Mouse (Mus musculus) liver, embryonic 14.5 days (tissue): ENCODE data around the gene Trak2. TPM values are rescaled to one million over a fixed set of nuclear protein-coding genes. Genes with fewer than 3 reads are reported as not detected.

Experiments used
- ATAC-seq: fragments of 200-750 bp; cut with Nextera tagmentation; 2 replicates; pipeline ENCODE4 v1.8.0; 2017; ENCODE audit warnings: moderate number of reproducible peaks, mild to moderate bottlenecking, moderate library complexity; ENCODE audit not compliant: insufficient read depth
- DNase-seq, 3 experiments: peaks; one replicate each; pipeline ENCODE4 v3.0.0-alpha.2; 2012 to 2013; ENCODE audit warnings: low read depth in 3 of 3, low spot score in 3 of 3
- H3K27ac ChIP-seq: fragments of 300-500 bp; sonication (generic); 2 replicates; pipeline ENCODE4 v1.5.1; 2014; ENCODE audit warnings: moderate library complexity, mild to moderate bottlenecking, control low read depth, inconsistent platforms
- H3K27me3 ChIP-seq: fragments of 300-500 bp; sonication (generic); 2 replicates; pipeline ENCODE4 v1.6.1; 2014; ENCODE audit warnings: mild to moderate bottlenecking, low read length, moderate library complexity; ENCODE audit not compliant: control insufficient read depth, insufficient read depth
- H3K36me3 ChIP-seq: fragments of 300-500 bp; sonication (generic); replicated peaks from 2 replicates; pipeline ENCODE4 v1.6.1; 2014; ENCODE audit warnings: low read depth; ENCODE audit not compliant: control insufficient read depth, insufficient read depth
- H3K4me1 ChIP-seq, 2 experiments: fragments of 200-500 bp in 1 of 2; fragments of 300-500 bp in 1 of 2; sonication (generic) in 1 of 2; replicated peaks; 2 replicates each; pipeline ENCODE4 v1.6.1; 2012 to 2014; ENCODE audit warnings: antibody characterized with exemption in 1 of 2, inconsistent platforms in 1 of 2, low read length in 1 of 2; ENCODE audit not compliant: control insufficient read depth in 2 of 2, insufficient read depth in 2 of 2
- H3K4me2 ChIP-seq: fragments of 300-500 bp; sonication (generic); 2 replicates; pipeline ENCODE4 v1.6.1; 2014; ENCODE audit warnings: low read depth, mild to moderate bottlenecking, control low read depth, moderate library complexity
- H3K4me3 ChIP-seq, 2 experiments: fragments of 200-500 bp in 1 of 2; fragments of 300-500 bp in 1 of 2; sonication (generic) in 1 of 2; 2 replicates each; pipeline ENCODE4 v1.5.1; 2012 to 2014; ENCODE audit warnings: low read depth in 2 of 2, low read length in 2 of 2, mild to moderate bottlenecking in 2 of 2, control low read depth in 1 of 2, inconsistent platforms in 1 of 2, moderate library complexity in 1 of 2; ENCODE audit not compliant: insufficient read depth in 1 of 2
- H3K9ac ChIP-seq: fragments of 300-500 bp; sonication (generic); replicated peaks from 2 replicates; pipeline ENCODE4 v1.6.1; 2014; ENCODE audit warnings: mild to moderate bottlenecking, control low read depth, moderate library complexity
- H3K9me3 ChIP-seq: fragments of 300-500 bp; sonication (generic); 2 replicates; pipeline ENCODE4 v1.6.1; 2016; ENCODE audit warnings: low read length, mixed read lengths; ENCODE audit not compliant: control insufficient read depth
- CTCF ChIP-seq: IDR thresholded peaks from 2 replicates; pipeline ENCODE4 v1.5.1; 2016; ENCODE audit warnings: antibody characterized with exemption, low read depth, control low read depth
- EP300 ChIP-seq: IDR thresholded peaks from 2 replicates; pipeline ENCODE4 v1.6.1; 2016; ENCODE audit warnings: antibody characterized with exemption, low read depth
- WGBS: fragments of 180-500 bp; shearing (Covaris S2); extraction: QIAGEN DNeasy Blood & Tissue Kit; methylation state at CpG from one replicate; pipeline ENCODE4 v1.1.7; 2014; ENCODE audit not compliant: insufficient replicate concordance; 5-methylcytosine and 5-hydroxymethylcytosine counted together
- polyA plus RNA-seq, 2 experiments: library from polyadenylated mRNA; depleted of rRNA in 1 of 2; stranded (reverse) in 1 of 2; unstranded in 1 of 2; fragments of >200 nt; fragmentation: Nextera tagmentation in 1 of 2; extraction: Ambion mirVana in 1 of 2; gene quantifications; 2 replicates each; pipeline versions ENCODE4 v1.2.1 to v1.2.3; 2012 to 2014

Trak2 gene
- polyA plus RNA-seq, 2 experiments, result 43.1 to 47.7 TPM

- TF ChIP-seq CTCF, result no peak
- no peak for TF ChIP-seq EP300
- ATAC-seq, result peak; percentile 81; the same call in 1 of the 2 replicates
- 45% methylated on average over 7 of the region's 7 CpGs for WGBS
Observed at GRCm38 (mm10) chr1:58993144-58993543, 19.9 kb upstream of the Trak2 start.

GRCm38 (mm10) chr1:58984586-58984985 is 11.4 kb upstream of the Trak2 start:
- H3K4me1 ChIP-seq, result peaks cover 0 to 6% of the 10 kb centered on the region in 2 experiments; a peak in 2 of 4 replicates
- ATAC-seq (no peak), DNase-seq (no peak)
- no peak overlapping the region for H3K4me3 ChIP-seq
- no peak overlapping the region for H3K9ac ChIP-seq
- no peaks in the 10 kb centered on the region for H3K27me3 ChIP-seq
- 82% methylated on average over 5 of the region's 5 CpGs for WGBS
- no peak for TF ChIP-seq EP300
- no peak overlapping the region for H3K4me2 ChIP-seq
- H3K27ac ChIP-seq, result no peak overlapping the region
- H3K9me3 ChIP-seq, result no peaks in the 10 kb centered on the region
- H3K36me3 ChIP-seq, result peaks cover 65% of the 10 kb centered on the region

More at GRCm38 (mm10) chr1:58993144-58993543, 19.9 kb upstream of the Trak2 start:
- H3K9ac ChIP-seq, result no peak overlapping the region
- H3K27me3 ChIP-seq, result no peaks in the 10 kb centered on the region
- H3K36me3 ChIP-seq, result peaks cover 56% of the 10 kb centered on the region
- no peak overlapping the region for H3K4me2 ChIP-seq
- peaks cover 5 to 6% of the 10 kb centered on the region in 2 experiments for H3K4me1 ChIP-seq
- no peak overlapping the region for H3K27ac ChIP-seq
- no peak overlapping the region for H3K4me3 ChIP-seq
- no peaks in the 10 kb centered on the region for H3K9me3 ChIP-seq
- DNase-seq, result peak in 1 of 3 experiments; percentile 55

- no peaks in the 10 kb centered on the region for H3K27me3 ChIP-seq
- 76% methylated on average over 3 of the region's 3 CpGs for WGBS
- TF ChIP-seq CTCF (no peak), EP300 (no peak)
- H3K4me3 ChIP-seq, result no peak overlapping the region
- peak; percentile 59; the same call in 1 of the 2 replicates for ATAC-seq
- H3K9me3 ChIP-seq, result no peaks in the 10 kb centered on the region
- no peak overlapping the region; the same call in 1 of the 2 replicates for H3K27ac ChIP-seq
- no peak overlapping the region for H3K9ac ChIP-seq
- peaks cover 68% of the 10 kb centered on the region for H3K36me3 ChIP-seq
- peaks cover 0 to 4% of the 10 kb centered on the region in 2 experiments; a peak in 2 of 4 replicates for H3K4me1 ChIP-seq
- DNase-seq, result no peak
- no peak overlapping the region for H3K4me2 ChIP-seq
Observed at GRCm38 (mm10) chr1:58982276-58982675, 9.0 kb upstream of the Trak2 start.

- peaks cover 24 to 31% of the 10 kb centered on the region in 2 experiments for H3K4me1 ChIP-seq
Observed at GRCm38 (mm10) chr1:58972851-58973365, 322 bp downstream of the Trak2 start.

GRCm38 (mm10) chr1:58971097-58971496 is 2.1 kb downstream of the Trak2 start:
- Histone ChIP-seq H3K4me3 (peak overlapping the region; percentile 89 to 92), H3K27me3 (no peaks in the 10 kb centered on the region), H3K27ac (peak overlapping the region; percentile 89), H3K9me3 (no peaks in the 10 kb centered on the region), H3K4me1 (peaks cover 34 to 46% of the 10 kb centered on the region in 2 experiments), H3K9ac (peak overlapping the region; percentile 89), H3K4me2 (peak overlapping the region; percentile 90), H3K36me3 (peaks cover 33% of the 10 kb centered on the region)
- DNase-seq (no peak), ATAC-seq (no peak)
- no peak for TF ChIP-seq CTCF
- no peak for TF ChIP-seq EP300
- 49% methylated on average over 6 of the region's 6 CpGs for WGBS

More at GRCm38 (mm10) chr1:58972851-58973365, 322 bp downstream of the Trak2 start:
- Histone ChIP-seq H3K36me3 (peaks cover 39% of the 10 kb centered on the region), H3K27ac (peak overlapping the region; percentile 89), H3K4me3 (peak overlapping the region; percentile 89 to 92), H3K9ac (peak overlapping the region; percentile 89), H3K9me3 (no peaks in the 10 kb centered on the region), H3K27me3 (no peaks in the 10 kb centered on the region), H3K4me2 (peak overlapping the region; percentile 90)
- TF ChIP-seq EP300, result no peak
- peak; percentile 9; the same call in 1 of the 2 replicates for TF ChIP-seq CTCF
- WGBS, result 1% methylated on average over 28 of the region's 28 CpGs
- no peak for DNase-seq
- peak; percentile 34 for ATAC-seq
